In genomic region chr7:96703958-96704357, GRCm38 (mm10) we compare ENCODE assay signal across 27 mouse cellular contexts.
A peak's percentile ranks its signal among the peaks of the same experiment; 100 is the strongest.
DNase-seq lines count a peak whose midpoint lies in the region; ATAC-seq and TF ChIP-seq lines count a peak whose summit lies in the region.
"Had no signal": no experiment of that assay in that cellular context is flagged by ENCODE, and none has a peak within 500 bp of the region (broad histone marks: within the 10 kb centered on the region; RNA-seq: fewer than 3 reads in every experiment).

No protein-coding gene starts in this region.

- no peak for TF ChIP-seq CTCF in lung, postnatal 0 days (IDR thresholded peaks at IDR 0.05)

- no peak overlapping the region for H3K27ac ChIP-seq in kidney, embryonic 14.5 days (ENCODE audit: low read depth, low read length)
- no peak overlapping the region for H3K27ac ChIP-seq in lung, postnatal 0 days (ENCODE audit: low read length)
- H3K27ac ChIP-seq: embryonic facial prominence, embryonic 12.5 days; forebrain, embryonic 15.5 days; heart, adult 2 months; heart, embryonic 13.5 days; hindbrain, embryonic 13.5 days; liver, embryonic 12.5 days; midbrain, embryonic 15.5 days; neural tube, embryonic 13.5 days had no signal

- H3K4me1 ChIP-seq in kidney, embryonic 14.5 days (ENCODE audit: control insufficient read depth, insufficient read depth, low read length), result no peaks in the 10 kb centered on the region
- no peaks in the 10 kb centered on the region for H3K4me1 ChIP-seq in lung, postnatal 0 days (ENCODE audit: insufficient read depth, low read depth, low read length)
- H3K4me1 ChIP-seq: embryonic facial prominence, embryonic 12.5 days; midbrain, embryonic 15.5 days; neural tube, embryonic 13.5 days had no signal

- DNase-seq in kidney, postnatal 4 days, result no peak
- peak; percentile 38 for DNase-seq in lung, postnatal 10 days
- DNase-seq in lung, postnatal 0 days (ENCODE audit: low spot score), result no peak
- peak; percentile 8 for DNase-seq in splenic B cell, adult 2 months (ENCODE audit: low read depth, low spot score)
- DNase-seq in cerebellum, adult 9-10 months, result no peak
- DNase-seq: adrenal gland, postnatal 36 days; cerebellum, adult 9-11 months; heart, adult 2 months; kidney, adult 11 months; kidney, postnatal 10 days; lung, adult 18-20 months; right cerebral cortex, adult 18-20 months; right cerebral cortex, postnatal 4 days; thymus, adult 18-20 months had no signal

- H3K27me3 ChIP-seq in kidney, embryonic 14.5 days (ENCODE audit: control insufficient read depth, insufficient read depth, low read length), result no peaks in the 10 kb centered on the region
- H3K27me3 ChIP-seq in lung, postnatal 0 days (replicated peaks; ENCODE audit: insufficient read depth, low read length), result no peaks in the 10 kb centered on the region
- H3K27me3 ChIP-seq in splenic B cell, adult 2 months (ENCODE audit: control insufficient read depth, insufficient read depth, low read length, poor library complexity, severe bottlenecking), result no peaks in the 10 kb centered on the region
- H3K27me3 ChIP-seq: embryonic facial prominence, embryonic 12.5 days; forebrain, embryonic 15.5 days; midbrain, embryonic 15.5 days; neural tube, embryonic 13.5 days; Patski had no signal

- H3K9me3 ChIP-seq in kidney, embryonic 14.5 days (ENCODE audit: control insufficient read depth, low read length), result no peaks in the 10 kb centered on the region
- no peaks in the 10 kb centered on the region for H3K9me3 ChIP-seq in lung, postnatal 0 days (ENCODE audit: low read length)
- H3K9me3 ChIP-seq: embryonic facial prominence, embryonic 12.5 days; forebrain, embryonic 15.5 days; heart, embryonic 13.5 days; hindbrain, embryonic 13.5 days; liver, embryonic 12.5 days; midbrain, embryonic 15.5 days; neural tube, embryonic 13.5 days had no signal

- H3K4me2 ChIP-seq in kidney, embryonic 14.5 days (replicated peaks; ENCODE audit: low read depth, low read length), result no peak overlapping the region
- H3K4me2 ChIP-seq in lung, postnatal 0 days (replicated peaks; ENCODE audit: low read depth, low read length), result no peak overlapping the region
- H3K4me2 ChIP-seq: embryonic facial prominence, embryonic 12.5 days; forebrain, embryonic 15.5 days; heart, embryonic 13.5 days; hindbrain, embryonic 13.5 days; liver, embryonic 12.5 days; midbrain, embryonic 15.5 days; neural tube, embryonic 13.5 days had no signal

- H3K36me3 ChIP-seq in kidney, embryonic 14.5 days (ENCODE audit: control insufficient read depth, insufficient read depth, low read length), result peaks cover 4% of the 10 kb centered on the region; the same call in 1 of the 2 replicates
- no peaks in the 10 kb centered on the region for H3K36me3 ChIP-seq in lung, postnatal 0 days (ENCODE audit: insufficient read depth, low read length)
- H3K36me3 ChIP-seq in splenic B cell, adult 2 months (ENCODE audit: control insufficient read depth, insufficient read depth, low read length, poor library complexity, severe bottlenecking), result no peaks in the 10 kb centered on the region
- H3K36me3 ChIP-seq: heart, embryonic 13.5 days; liver, embryonic 12.5 days; midbrain, embryonic 15.5 days had no signal

- H3K9ac ChIP-seq in kidney, embryonic 14.5 days (ENCODE audit: low read depth, low read length), result no peak overlapping the region
- no peak overlapping the region for H3K9ac ChIP-seq in lung, postnatal 0 days (replicated peaks; ENCODE audit: low read depth)
- H3K9ac ChIP-seq: embryonic facial prominence, embryonic 12.5 days; forebrain, embryonic 15.5 days; heart, embryonic 13.5 days; hindbrain, embryonic 13.5 days; liver, embryonic 12.5 days; midbrain, embryonic 15.5 days; neural tube, embryonic 13.5 days had no signal

- no peak overlapping the region for H3K4me3 ChIP-seq in kidney, embryonic 14.5 days (ENCODE audit: low read length)
- H3K4me3 ChIP-seq in lung, postnatal 0 days (ENCODE audit: low read depth, low read length), result no peak overlapping the region
- H3K4me3 ChIP-seq: embryonic facial prominence, embryonic 12.5 days; erythroblast, embryonic 14.5 days; forebrain, embryonic 15.5 days; heart, adult 2 months; heart, embryonic 13.5 days; hindbrain, embryonic 13.5 days; liver, embryonic 12.5 days; midbrain, embryonic 15.5 days; myocyte; neural tube, embryonic 13.5 days had no signal

- TF ChIP-seq EP300 in lung, postnatal 0 days (IDR thresholded peaks at IDR 0.05), result no peak

- 81% methylated on average over 16 of the region's 16 CpGs for WGBS in kidney, embryonic 14.5 days
- 65% methylated on average over 16 of the region's 16 CpGs for WGBS in lung, postnatal 0 days

- 0 out of 2 replicates have a peak, but pooled peaks have one; percentile 41 for ATAC-seq in kidney, embryonic 14.5 days (ENCODE audit: low FRiP score, low TSS enrichment)
- ATAC-seq in lung, postnatal 0 days, result no peak
- peak; percentile 40 for ATAC-seq in common myeloid progenitor, adult 5-6 weeks (replicated peaks; ENCODE audit: low read depth, poor library complexity, severe bottlenecking)
- ATAC-seq: CD4-positive, CD25-positive, alpha-beta regulatory T cell, adult 4 months; forebrain, embryonic 15.5 days; liver, embryonic 12.5 days; midbrain, embryonic 15.5 days; Patski had no signal

Comparison
In these comparisons a context has a peak if more than half of its experiments do, and no peak if none do; other contexts are left out.
1. DNase-seq: peak in lung, postnatal 10 days (single experiment) and splenic B cell, adult 2 months (single experiment); none in kidney, postnatal 4 days (0 of 2), lung, postnatal 0 days (single experiment) and cerebellum, adult 9-10 months (single experiment).